Mouse (Mus musculus): ENCODE results near the gene Prkar2b.
A peak's percentile ranks its signal among the peaks of the same experiment; 100 is the strongest.

DNA sequence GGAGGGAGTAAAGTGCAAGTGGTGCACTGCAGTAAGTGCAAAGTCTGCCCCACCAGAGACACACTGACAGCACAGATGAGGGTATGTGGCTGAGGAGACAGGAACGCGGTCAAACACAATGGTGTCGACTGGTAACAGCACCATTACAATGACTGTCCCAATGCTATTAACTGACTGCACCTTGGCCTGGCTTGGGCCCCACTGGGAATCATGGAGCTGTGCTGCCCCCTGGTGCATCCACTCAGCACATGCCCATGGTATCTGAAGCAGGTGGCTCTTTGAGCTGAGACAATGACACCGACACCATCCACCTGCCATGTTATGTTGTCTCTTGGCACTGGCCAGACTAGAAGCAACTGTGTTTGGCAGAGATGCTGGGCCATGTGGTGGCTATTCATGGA is 134.4 kb downstream of the Prkar2b start:
- TF ChIP-seq EP300 (optimal IDR thresholded peaks at IDR 0.05) (no peak), CTCF (IDR thresholded peaks at IDR 0.05; ENCODE audit: low read depth) (peak; percentile 84)
